Mouse (Mus musculus): ENCODE data around the gene Mindy1. TPM values are rescaled to one million over a fixed set of nuclear protein-coding genes. Genes with fewer than 3 reads are reported as not detected.

The Mindy1 gene
- polyA plus RNA-seq, 1 experiment = 60.3 TPM

- H3K4me1 ChIP-seq (ENCODE audit: control insufficient read depth, insufficient read depth, low read length) = peaks cover 6% of the 10 kb centered on the region
- H3K27ac ChIP-seq (ENCODE audit: control insufficient read depth, insufficient read depth, low read depth, low read length) = no peak overlapping the region
- TF ChIP-seq CTCF (IDR thresholded peaks at IDR 0.05; ENCODE audit: control insufficient read depth, insufficient read depth, insufficient replicate concordance, low read depth, low read length) = no peak
- no peaks in the 10 kb centered on the region for H3K27me3 ChIP-seq (ENCODE audit: control insufficient read depth, insufficient read depth, low read length)
- H3K4me3 ChIP-seq (ENCODE audit: control insufficient read depth, low read depth, low read length) = no peak overlapping the region
- H3K36me3 ChIP-seq (ENCODE audit: control insufficient read depth, insufficient read depth, low read length) = no peaks in the 10 kb centered on the region; the same call in none of the 2 replicates
These were observed 4.9 kb downstream of the Mindy1 start for GRCm38 (mm10) chr3:95286011-95286410.

- Histone ChIP-seq H3K4me1 (ENCODE audit: control insufficient read depth, insufficient read depth, low read length) (peaks cover 6% of the 10 kb centered on the region), H3K27ac (ENCODE audit: control insufficient read depth, insufficient read depth, low read depth, low read length) (no peak overlapping the region), H3K36me3 (ENCODE audit: control insufficient read depth, insufficient read depth, low read length) (no peaks in the 10 kb centered on the region; the same call in none of the 2 replicates), H3K27me3 (ENCODE audit: control insufficient read depth, insufficient read depth, low read length) (no peaks in the 10 kb centered on the region), H3K4me3 (ENCODE audit: control insufficient read depth, low read depth, low read length) (no peak overlapping the region)
- TF ChIP-seq POLR2A (IDR thresholded peaks at IDR 0.05; ENCODE audit: control insufficient read depth, low read depth, low read length) (no peak), CTCF (IDR thresholded peaks at IDR 0.05; ENCODE audit: control insufficient read depth, insufficient read depth, insufficient replicate concordance, low read depth, low read length) (no peak)
These were observed 5.4 kb downstream of the Mindy1 start for GRCm38 (mm10) chr3:95286510-95286909.

GRCm38 (mm10) chr3:95287541-95287940 is 6.4 kb downstream of the Mindy1 start:
- TF ChIP-seq CTCF (IDR thresholded peaks at IDR 0.05; ENCODE audit: control insufficient read depth, insufficient read depth, insufficient replicate concordance, low read depth, low read length) = no peak
- no peak for TF ChIP-seq POLR2A (IDR thresholded peaks at IDR 0.05; ENCODE audit: control insufficient read depth, low read depth, low read length)
- Histone ChIP-seq H3K4me1 (ENCODE audit: control insufficient read depth, insufficient read depth, low read length) (peaks cover 3% of the 10 kb centered on the region), H3K27ac (ENCODE audit: control insufficient read depth, insufficient read depth, low read depth, low read length) (no peak overlapping the region), H3K4me3 (ENCODE audit: control insufficient read depth, low read depth, low read length) (no peak overlapping the region), H3K36me3 (ENCODE audit: control insufficient read depth, insufficient read depth, low read length) (no peaks in the 10 kb centered on the region; the same call in none of the 2 replicates), H3K27me3 (ENCODE audit: control insufficient read depth, insufficient read depth, low read length) (no peaks in the 10 kb centered on the region)

GRCm38 (mm10) chr3:95289419-95289818 is 8.3 kb downstream of the Mindy1 start:
- Histone ChIP-seq H3K27ac (ENCODE audit: control insufficient read depth, insufficient read depth, low read depth, low read length) (no peak overlapping the region), H3K27me3 (ENCODE audit: control insufficient read depth, insufficient read depth, low read length) (no peaks in the 10 kb centered on the region), H3K4me3 (ENCODE audit: control insufficient read depth, low read depth, low read length) (no peak overlapping the region), H3K4me1 (ENCODE audit: control insufficient read depth, insufficient read depth, low read length) (no peaks in the 10 kb centered on the region), H3K36me3 (ENCODE audit: control insufficient read depth, insufficient read depth, low read length) (no peaks in the 10 kb centered on the region; the same call in none of the 2 replicates)
- TF ChIP-seq CTCF (IDR thresholded peaks at IDR 0.05; ENCODE audit: control insufficient read depth, insufficient read depth, insufficient replicate concordance, low read depth, low read length) (no peak), POLR2A (IDR thresholded peaks at IDR 0.05; ENCODE audit: control insufficient read depth, low read depth, low read length) (no peak)

GRCm38 (mm10) chr3:95290156-95290555 is 9.0 kb downstream of the Mindy1 start:
- no peaks in the 10 kb centered on the region for H3K4me1 ChIP-seq (ENCODE audit: control insufficient read depth, insufficient read depth, low read length)
- H3K27me3 ChIP-seq (ENCODE audit: control insufficient read depth, insufficient read depth, low read length) = no peaks in the 10 kb centered on the region
- TF ChIP-seq POLR2A (IDR thresholded peaks at IDR 0.05; ENCODE audit: control insufficient read depth, low read depth, low read length) (no peak), CTCF (IDR thresholded peaks at IDR 0.05; ENCODE audit: control insufficient read depth, insufficient read depth, insufficient replicate concordance, low read depth, low read length) (no peak)
- H3K36me3 ChIP-seq (ENCODE audit: control insufficient read depth, insufficient read depth, low read length) = no peaks in the 10 kb centered on the region; the same call in none of the 2 replicates
- no peak overlapping the region for H3K4me3 ChIP-seq (ENCODE audit: control insufficient read depth, low read depth, low read length)
- no peak overlapping the region for H3K27ac ChIP-seq (ENCODE audit: control insufficient read depth, insufficient read depth, low read depth, low read length)

- Histone ChIP-seq H3K4me1 (ENCODE audit: control insufficient read depth, insufficient read depth, low read length) (no peaks in the 10 kb centered on the region), H3K27ac (ENCODE audit: control insufficient read depth, insufficient read depth, low read depth, low read length) (no peak overlapping the region), H3K36me3 (ENCODE audit: control insufficient read depth, insufficient read depth, low read length) (no peaks in the 10 kb centered on the region; the same call in none of the 2 replicates), H3K4me3 (ENCODE audit: control insufficient read depth, low read depth, low read length) (no peak overlapping the region), H3K27me3 (ENCODE audit: control insufficient read depth, insufficient read depth, low read length) (no peaks in the 10 kb centered on the region)
- TF ChIP-seq POLR2A (IDR thresholded peaks at IDR 0.05; ENCODE audit: control insufficient read depth, low read depth, low read length) (no peak), CTCF (IDR thresholded peaks at IDR 0.05; ENCODE audit: control insufficient read depth, insufficient read depth, insufficient replicate concordance, low read depth, low read length) (no peak)
These were observed 9.9 kb downstream of the Mindy1 start for GRCm38 (mm10) chr3:95291041-95291440.

- no peak overlapping the region for H3K27ac ChIP-seq (ENCODE audit: control insufficient read depth, insufficient read depth, low read depth, low read length)
- no peak overlapping the region for H3K4me3 ChIP-seq (ENCODE audit: control insufficient read depth, low read depth, low read length)
- H3K27me3 ChIP-seq (ENCODE audit: control insufficient read depth, insufficient read depth, low read length) = no peaks in the 10 kb centered on the region
- no peak for TF ChIP-seq POLR2A (IDR thresholded peaks at IDR 0.05; ENCODE audit: control insufficient read depth, low read depth, low read length)
- TF ChIP-seq CTCF (IDR thresholded peaks at IDR 0.05; ENCODE audit: control insufficient read depth, insufficient read depth, insufficient replicate concordance, low read depth, low read length) = no peak
- no peaks in the 10 kb centered on the region; the same call in 1 of the 2 replicates for H3K36me3 ChIP-seq (ENCODE audit: control insufficient read depth, insufficient read depth, low read length)
- H3K4me1 ChIP-seq (ENCODE audit: control insufficient read depth, insufficient read depth, low read length) = no peaks in the 10 kb centered on the region
These were observed 11.8 kb downstream of the Mindy1 start for GRCm38 (mm10) chr3:95292899-95293298.

GRCm38 (mm10) chr3:95293537-95293936 is 12.4 kb downstream of the Mindy1 start:
- no peak overlapping the region; the same call in 1 of the 2 replicates for H3K27ac ChIP-seq (ENCODE audit: control insufficient read depth, insufficient read depth, low read depth, low read length)
- no peak overlapping the region for H3K4me3 ChIP-seq (ENCODE audit: control insufficient read depth, low read depth, low read length)
- H3K4me1 ChIP-seq (ENCODE audit: control insufficient read depth, insufficient read depth, low read length) = no peaks in the 10 kb centered on the region
- no peaks in the 10 kb centered on the region for H3K27me3 ChIP-seq (ENCODE audit: control insufficient read depth, insufficient read depth, low read length)
- no peak for TF ChIP-seq CTCF (IDR thresholded peaks at IDR 0.05; ENCODE audit: control insufficient read depth, insufficient read depth, insufficient replicate concordance, low read depth, low read length)
- no peak for TF ChIP-seq POLR2A (IDR thresholded peaks at IDR 0.05; ENCODE audit: control insufficient read depth, low read depth, low read length)
- no peaks in the 10 kb centered on the region; the same call in 1 of the 2 replicates for H3K36me3 ChIP-seq (ENCODE audit: control insufficient read depth, insufficient read depth, low read length)
